Mouse (Mus musculus) hindbrain, embryonic 13.5 days (tissue): ENCODE results near the gene Slc26a8. TPM values are rescaled to one million over a fixed set of nuclear protein-coding genes. Genes with fewer than 3 reads are reported as not detected.

ENCODE experiments used
- ATAC-seq: fragments of 200-750 bp; cut with Nextera tagmentation; 2 replicates; pipeline ENCODE4 v1.8.0; 2017; ENCODE audit warnings: moderate TSS enrichment; ENCODE audit not compliant: low FRiP score
- H3K27ac ChIP-seq: fragments of 300-500 bp; sonication (generic); 2 replicates; pipeline ENCODE4 v1.5.1; 2015; ENCODE audit warnings: inconsistent platforms, mild to moderate bottlenecking, moderate library complexity
- H3K27me3 ChIP-seq: fragments of 300-500 bp; sonication (generic); 2 replicates; pipeline ENCODE4 v1.6.1; 2015; ENCODE audit warnings: mild to moderate bottlenecking, inconsistent platforms
- H3K36me3 ChIP-seq: fragments of 300-500 bp; sonication (generic); 2 replicates; pipeline ENCODE4 v1.6.1; 2015; ENCODE audit warnings: mild to moderate bottlenecking, inconsistent platforms
- H3K4me1 ChIP-seq: fragments of 300-500 bp; sonication (generic); replicated peaks from 2 replicates; pipeline ENCODE4 v1.6.1; 2015; ENCODE audit warnings: inconsistent platforms
- H3K4me2 ChIP-seq: fragments of 300-500 bp; sonication (generic); 2 replicates; pipeline ENCODE4 v1.6.1; 2015; ENCODE audit warnings: inconsistent platforms, mild to moderate bottlenecking, moderate library complexity
- H3K4me3 ChIP-seq: fragments of 300-500 bp; sonication (generic); 2 replicates; pipeline ENCODE4 v1.5.1; 2015; ENCODE audit warnings: mild to moderate bottlenecking, inconsistent platforms
- H3K9ac ChIP-seq: fragments of 300-500 bp; sonication (generic); 2 replicates; pipeline ENCODE4 v1.6.1; 2015; ENCODE audit warnings: mild to moderate bottlenecking, inconsistent platforms
- H3K9me3 ChIP-seq: fragments of 300-500 bp; sonication (generic); 2 replicates; pipeline ENCODE4 v1.6.1; 2016; ENCODE audit warnings: inconsistent platforms
- whole genome bisulfite sequencing: fragments of 180-500 bp; shearing (Covaris S2); methylation state at CpG from one replicate; pipeline ENCODE4 v1.1.7; 2015; 5-methylcytosine and 5-hydroxymethylcytosine counted together
- polyA plus RNA-seq: library from polyadenylated mRNA; unstranded; fragments of >200 nt; fragmentation: Nextera tagmentation; extraction: Ambion mirVana; gene quantifications from 2 replicates; pipeline ENCODE4 v1.2.1, GENCODE M21; 2015

Gene Slc26a8
- polyA plus RNA-seq, 1 experiment from 2014 or later, result 1.1 TPM

- 84% methylated on average over 3 of the region's 3 CpGs for WGBS
- Histone ChIP-seq H3K9ac (no peak overlapping the region), H3K4me1 (no peaks in the 10 kb centered on the region), H3K4me2 (no peak overlapping the region), H3K36me3 (peaks cover 39% of the 10 kb centered on the region), H3K27me3 (no peaks in the 10 kb centered on the region), H3K4me3 (no peak overlapping the region), H3K9me3 (no peaks in the 10 kb centered on the region), H3K27ac (no peak overlapping the region)
- ATAC-seq, result no peak
These were observed 80.5 kb downstream of the Slc26a8 start for GRCm38 (mm10) chr17:28609543-28609942.

DNA sequence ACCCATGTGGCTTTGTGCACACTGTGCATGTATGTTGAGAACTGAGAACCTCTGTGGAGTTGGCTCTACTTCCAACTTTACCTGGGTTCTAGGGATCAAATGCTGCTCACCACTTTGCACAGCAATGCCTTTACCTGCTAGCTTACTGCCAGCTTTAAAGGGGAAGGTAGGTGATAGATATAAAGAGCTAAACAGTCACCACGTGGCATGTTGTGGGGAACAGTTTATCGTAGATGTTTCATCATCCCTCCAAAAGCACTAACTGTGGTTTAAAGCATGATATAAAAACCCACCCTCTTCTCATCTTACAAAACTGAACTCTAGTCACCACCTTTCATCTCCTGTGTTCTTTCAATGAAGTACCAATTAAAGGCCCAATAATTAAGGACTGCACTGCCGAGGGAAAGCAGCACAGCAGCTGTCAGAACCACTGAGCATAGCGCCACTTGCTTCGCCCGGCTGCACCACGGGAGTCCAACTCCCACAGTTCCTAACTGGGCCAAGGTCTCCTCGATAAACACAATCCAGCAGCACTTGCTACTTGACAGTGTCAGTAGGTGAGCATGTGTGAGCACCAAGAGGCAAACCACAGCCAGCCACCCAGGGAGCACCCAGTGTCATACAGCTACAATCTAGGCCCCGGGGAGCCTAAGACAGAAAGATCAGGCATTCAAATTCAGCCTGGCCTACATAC lies 88.3 kb downstream of the Slc26a8 start:
- ATAC-seq, result no peak
- H3K27me3 ChIP-seq, result no peaks in the 10 kb centered on the region
- no peak overlapping the region for H3K27ac ChIP-seq
- H3K9me3 ChIP-seq, result no peaks in the 10 kb centered on the region
- no peaks in the 10 kb centered on the region for H3K4me1 ChIP-seq
- H3K4me3 ChIP-seq, result no peak overlapping the region
- 86% methylated on average over 9 of the region's 9 CpGs for WGBS
- no peak overlapping the region for H3K4me2 ChIP-seq
- H3K36me3 ChIP-seq, result peaks cover 93% of the 10 kb centered on the region
- H3K9ac ChIP-seq, result no peak overlapping the region

GRCm38 (mm10) chr17:28600780-28601179 lies 89.3 kb downstream of the Slc26a8 start:
- no peak overlapping the region for H3K4me3 ChIP-seq
- H3K4me1 ChIP-seq, result no peaks in the 10 kb centered on the region
- H3K9me3 ChIP-seq, result no peaks in the 10 kb centered on the region
- H3K27ac ChIP-seq, result no peak overlapping the region
- no peak for ATAC-seq
- H3K36me3 ChIP-seq, result peaks cover 93% of the 10 kb centered on the region
- H3K27me3 ChIP-seq, result no peaks in the 10 kb centered on the region
- H3K9ac ChIP-seq, result no peak overlapping the region
- H3K4me2 ChIP-seq, result no peak overlapping the region
- WGBS, result 88% methylated on average over 5 of the region's 5 CpGs

- Histone ChIP-seq H3K4me3 (no peak overlapping the region), H3K36me3 (peaks cover 89% of the 10 kb centered on the region), H3K27me3 (no peaks in the 10 kb centered on the region), H3K4me1 (no peaks in the 10 kb centered on the region), H3K9ac (no peak overlapping the region), H3K9me3 (no peaks in the 10 kb centered on the region), H3K27ac (no peak overlapping the region), H3K4me2 (no peak overlapping the region)
- no peak for ATAC-seq
- 83% methylated on average over 4 of the region's 4 CpGs for WGBS
These were observed 96.1 kb downstream of the Slc26a8 start for GRCm38 (mm10) chr17:28593965-28594364.

DNA sequence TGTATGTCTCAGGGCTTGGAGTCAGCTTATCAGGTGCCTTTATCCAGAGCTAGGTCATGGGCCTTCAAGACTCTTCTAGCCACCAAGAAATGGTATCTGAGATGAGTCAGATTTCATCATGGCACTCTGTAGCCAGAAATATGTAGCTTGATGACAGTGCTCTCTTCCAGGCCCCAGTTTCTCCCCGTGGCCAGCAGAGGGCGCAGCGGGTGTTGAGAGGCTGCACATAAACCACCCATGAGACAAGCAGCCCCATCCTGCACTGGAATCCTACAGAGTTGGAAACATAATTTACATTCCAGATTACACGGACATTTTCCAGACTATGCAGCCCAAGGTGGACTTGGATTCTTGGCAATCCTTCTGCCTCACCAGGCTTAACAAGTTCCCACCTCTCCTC lies 97.0 kb downstream of the Slc26a8 start:
- Histone ChIP-seq H3K4me1 (no peaks in the 10 kb centered on the region), H3K9ac (no peak overlapping the region), H3K27ac (no peak overlapping the region), H3K4me2 (no peak overlapping the region), H3K27me3 (no peaks in the 10 kb centered on the region), H3K36me3 (peaks cover 90% of the 10 kb centered on the region), H3K9me3 (no peaks in the 10 kb centered on the region), H3K4me3 (no peak overlapping the region)
- 27% methylated on average over 4 of the region's 4 CpGs for WGBS
- ATAC-seq, result no peak

DNA sequence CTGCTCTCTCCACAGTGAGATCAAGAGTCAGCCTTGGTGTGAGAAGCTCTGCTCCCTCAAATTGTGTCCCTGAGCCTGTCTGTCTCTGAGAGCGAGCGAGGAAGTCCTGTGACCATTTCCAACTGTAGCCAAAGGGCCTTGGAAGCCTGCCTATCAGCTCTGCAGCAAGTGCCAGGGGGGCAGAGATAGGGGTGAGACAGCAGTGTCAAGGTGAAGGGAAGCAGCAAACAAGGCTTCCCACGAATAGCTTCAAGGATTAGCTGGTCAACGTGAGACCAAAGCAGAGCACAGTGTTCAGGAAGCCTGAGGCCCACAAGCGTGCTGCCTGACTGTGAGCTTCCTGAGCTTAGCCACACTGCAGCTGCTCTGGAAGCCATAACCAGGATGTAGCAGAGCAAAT lies 98.6 kb downstream of the Slc26a8 start:
- H3K4me1 ChIP-seq, result no peaks in the 10 kb centered on the region
- no peak overlapping the region for H3K9ac ChIP-seq
- no peak overlapping the region for H3K4me3 ChIP-seq
- H3K36me3 ChIP-seq, result peaks cover 89% of the 10 kb centered on the region
- H3K27me3 ChIP-seq, result no peaks in the 10 kb centered on the region
- ATAC-seq, result no peak
- H3K27ac ChIP-seq, result no peak overlapping the region
- no peak overlapping the region for H3K4me2 ChIP-seq
- WGBS, result 95% methylated on average over 5 of the region's 5 CpGs
- H3K9me3 ChIP-seq, result no peaks in the 10 kb centered on the region

GRCm38 (mm10) chr17:28590596-28590995 lies 99.4 kb downstream of the Slc26a8 start:
- Histone ChIP-seq H3K27ac (no peak overlapping the region), H3K4me2 (no peak overlapping the region), H3K9me3 (no peaks in the 10 kb centered on the region), H3K4me3 (no peak overlapping the region), H3K27me3 (no peaks in the 10 kb centered on the region), H3K36me3 (peaks cover 81% of the 10 kb centered on the region), H3K9ac (no peak overlapping the region), H3K4me1 (no peaks in the 10 kb centered on the region)
- 93% methylated on average over 3 of the region's 3 CpGs for WGBS
- no peak for ATAC-seq

DNA sequence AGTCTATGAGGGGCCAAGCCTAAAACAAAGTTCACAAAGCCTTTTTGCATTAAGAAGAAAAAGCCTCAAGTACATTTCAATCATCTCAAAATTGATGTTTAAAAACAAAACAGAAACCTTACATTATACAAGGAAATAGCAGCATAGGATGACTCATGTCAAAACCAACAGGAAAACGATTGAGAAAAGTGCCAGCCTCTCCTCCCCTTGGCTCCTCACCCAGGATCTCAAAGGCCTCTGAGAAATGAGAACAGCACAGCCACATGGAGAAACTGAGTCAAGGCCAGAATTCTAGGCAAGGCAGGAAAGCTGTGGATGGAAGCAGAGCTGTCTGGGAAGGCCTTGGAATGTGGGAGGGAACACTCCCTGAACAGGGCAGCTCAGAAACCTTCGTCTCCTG lies 101.4 kb downstream of the Slc26a8 start:
- Histone ChIP-seq H3K9me3 (no peaks in the 10 kb centered on the region), H3K4me1 (no peaks in the 10 kb centered on the region), H3K9ac (no peak overlapping the region), H3K27ac (no peak overlapping the region), H3K4me2 (no peak overlapping the region), H3K36me3 (peaks cover 68% of the 10 kb centered on the region), H3K4me3 (no peak overlapping the region), H3K27me3 (no peaks in the 10 kb centered on the region)
- 87% methylated on average over 2 of the region's 2 CpGs for WGBS
- no peak for ATAC-seq

Other genes with a start within 250 kb of the Slc26a8 start
- gene Fkbp5, start 172.7 kb downstream of the Slc26a8 start, polyA plus RNA-seq, result 24.8 and 27.2 TPM in 2 replicates
- gene Armc12, start 159.4 kb downstream of the Slc26a8 start, polyA plus RNA-seq, result not detected in 2 replicates
- not detected in 2 replicates for gene Clpsl2, start 140.8 kb downstream of the Slc26a8 start, polyA plus RNA-seq
- gene Clps, start 129.5 kb downstream of the Slc26a8 start, polyA plus RNA-seq, result 0.58 TPM in 1 of 2 replicates, not detected in the other
- 6.4 and 7.2 TPM in 2 replicates for gene Lhfpl5, start 114.6 kb downstream of the Slc26a8 start, polyA plus RNA-seq
- 105 and 107 TPM in 2 replicates for gene Srpk1, start 67.5 kb downstream of the Slc26a8 start, polyA plus RNA-seq
- 25.3 and 26.9 TPM in 2 replicates for gene Mapk14, start 1.1 kb upstream of the Slc26a8 start, polyA plus RNA-seq
- gene AC170998.1, start 35.9 kb upstream of the Slc26a8 start, polyA plus RNA-seq, result 2.2 and 3.3 TPM in 2 replicates
- gene Mapk13, start 79.1 kb upstream of the Slc26a8 start, polyA plus RNA-seq, result 0.93 and 1.2 TPM in 2 replicates
- gene Brpf3, start 110.9 kb upstream of the Slc26a8 start, polyA plus RNA-seq, result 7.6 and 9.7 TPM in 2 replicates
- gene Pnpla1, start 168.2 kb upstream of the Slc26a8 start, polyA plus RNA-seq, result 0.08 TPM in 1 of 2 replicates, not detected in the other
- gene 4930539E08Rik, start 225.1 kb upstream of the Slc26a8 start, polyA plus RNA-seq, result 0.31 and 0.57 TPM in 2 replicates